Mouse (Mus musculus) 3T3-L1 (cell line): ENCODE results near the gene Tomm20.
"Not testable (repeated sequence)": the region's sequence is repeated elsewhere in the genome, so short reads cannot be mapped to it uniquely, and the experiment has no call there.

Experiments
- DNase-seq: peaks from one replicate; pipeline ENCODE4 v3.0.0-alpha.2; 2015; ENCODE audit warnings: low read depth, low spot score

The Tomm20 gene

DNA sequence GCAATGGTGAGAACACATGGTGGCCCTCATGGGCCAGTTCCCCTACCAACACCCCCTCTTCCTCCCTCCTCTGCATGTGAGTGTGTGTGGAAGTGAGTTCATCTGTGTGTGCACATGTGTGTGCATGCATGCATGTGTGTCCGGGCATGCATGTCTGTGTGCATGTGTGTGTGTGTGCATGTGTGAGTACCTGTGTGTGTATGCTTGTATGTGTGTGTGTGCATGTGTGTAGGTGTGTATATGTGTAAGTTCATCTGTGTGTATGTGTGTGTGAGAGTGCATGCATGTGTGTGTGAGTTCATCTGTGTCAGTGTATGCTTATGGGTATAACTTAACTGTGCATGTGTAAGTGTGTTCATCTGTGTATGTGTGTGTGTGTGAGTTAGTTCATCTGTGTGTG is 27.3 kb downstream of the Tomm20 start:
- no peak for DNase-seq

DNA sequence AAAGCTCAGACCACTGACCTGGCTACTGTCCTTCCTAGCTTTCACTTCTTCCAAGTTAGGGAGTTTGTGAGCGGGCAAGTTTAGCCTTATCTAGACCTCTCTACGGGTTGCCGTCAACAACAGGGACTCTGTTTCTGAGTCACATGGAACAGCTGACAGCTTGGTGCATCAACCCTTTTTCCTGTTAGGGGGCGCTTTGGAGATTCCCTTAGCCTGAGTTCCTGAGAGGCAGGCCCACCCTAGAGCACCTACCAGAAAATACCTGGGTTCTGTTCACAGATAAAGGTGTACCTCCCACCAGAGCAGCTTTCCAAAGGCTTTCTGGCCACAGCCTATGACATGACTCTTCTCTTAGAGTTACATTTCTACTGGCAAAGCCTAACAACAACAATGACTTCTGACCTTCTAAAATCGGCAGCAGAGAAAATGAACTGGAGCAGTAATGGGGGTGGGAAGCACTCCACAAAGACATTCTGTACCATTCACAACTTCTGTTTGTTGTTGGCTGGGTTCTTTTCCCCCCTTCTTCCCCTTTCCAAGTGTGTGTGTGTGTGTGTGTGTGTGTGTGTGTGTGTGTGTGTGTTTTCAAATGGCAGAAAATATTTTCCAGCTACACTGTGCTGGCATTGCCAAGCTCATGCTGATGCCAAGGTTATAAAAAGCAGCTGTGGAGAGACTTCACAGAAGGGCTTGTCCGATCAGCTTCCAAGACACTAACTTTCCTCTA is 28.3 kb downstream of the Tomm20 start:
- DNase-seq: no peak

DNA sequence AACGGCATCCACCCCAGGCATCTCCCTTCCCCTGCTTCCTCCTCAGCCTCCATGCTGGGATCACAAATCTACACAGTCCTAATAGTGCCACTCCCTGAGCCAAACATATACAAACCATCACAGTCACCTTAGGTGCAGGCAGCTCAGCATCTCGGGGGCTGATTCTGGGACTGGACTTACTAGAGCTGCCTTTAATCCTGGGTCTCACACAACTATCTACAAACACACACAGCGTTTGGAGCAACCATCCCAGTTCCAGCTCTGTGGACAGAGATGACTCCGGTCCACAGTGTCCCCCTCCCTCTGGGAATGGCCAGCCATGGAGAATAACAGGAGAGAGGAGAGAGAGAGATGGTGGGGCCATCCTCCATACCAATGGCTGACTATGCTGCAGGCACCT is 29.0 kb downstream of the Tomm20 start:
- DNase-seq: no peak

DNA sequence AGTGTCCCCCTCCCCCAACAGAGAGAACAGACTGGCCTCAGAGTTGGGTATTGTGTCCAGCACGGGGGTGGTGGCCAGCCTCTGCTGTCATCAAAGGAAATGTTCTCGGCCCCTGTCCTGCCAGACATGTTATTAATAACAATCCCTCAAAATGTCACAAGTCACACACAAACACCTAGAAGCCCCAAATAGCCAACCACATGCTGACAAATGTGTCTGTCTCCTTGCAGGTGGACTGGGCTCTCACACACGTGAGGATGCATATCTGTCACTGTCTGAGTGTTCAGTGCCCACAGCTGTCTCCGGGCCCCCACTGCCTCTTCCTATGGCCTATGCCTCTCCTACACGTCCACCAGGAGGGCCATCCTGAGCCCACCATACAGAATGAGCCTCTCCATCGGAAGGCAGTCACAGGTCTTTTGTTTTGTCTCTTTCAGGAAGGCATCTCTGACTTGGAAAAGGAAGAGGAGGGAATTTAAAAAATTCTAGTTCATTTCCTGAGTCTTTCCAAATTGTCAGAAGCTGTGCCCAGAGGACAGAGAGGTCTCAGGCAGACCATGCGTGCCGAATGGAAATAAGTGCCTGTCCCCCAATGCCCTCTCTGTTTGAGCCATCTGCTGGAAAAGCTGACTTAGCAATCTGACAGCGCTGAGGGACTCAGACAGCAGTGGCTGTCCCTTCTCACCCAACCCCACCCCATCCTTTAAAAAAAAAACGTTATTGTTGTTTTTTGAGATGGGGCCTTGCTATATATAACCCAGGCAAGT is 30.9 kb downstream of the Tomm20 start:
- DNase-seq: no peak

DNA sequence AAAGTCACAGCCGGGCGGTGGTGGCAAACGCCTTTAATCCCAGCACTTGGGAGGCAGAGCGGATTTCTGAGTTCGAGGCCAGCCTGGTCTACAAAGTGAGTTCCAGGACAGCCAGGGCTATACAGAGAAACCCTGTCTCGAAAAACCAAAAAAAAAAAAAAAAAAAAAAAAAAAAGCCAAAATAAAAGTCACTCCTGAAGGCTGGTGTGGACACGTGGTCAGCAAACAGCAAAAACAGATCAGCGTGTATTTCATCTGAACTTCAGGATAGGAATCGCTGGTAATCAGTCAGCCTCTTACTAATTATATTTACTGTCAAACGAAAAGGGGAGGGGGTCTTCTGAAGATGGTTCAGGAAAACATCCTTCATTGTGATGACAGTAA is 31.5 kb downstream of the Tomm20 start:
- DNase-seq: not testable (repeated sequence)

DNA sequence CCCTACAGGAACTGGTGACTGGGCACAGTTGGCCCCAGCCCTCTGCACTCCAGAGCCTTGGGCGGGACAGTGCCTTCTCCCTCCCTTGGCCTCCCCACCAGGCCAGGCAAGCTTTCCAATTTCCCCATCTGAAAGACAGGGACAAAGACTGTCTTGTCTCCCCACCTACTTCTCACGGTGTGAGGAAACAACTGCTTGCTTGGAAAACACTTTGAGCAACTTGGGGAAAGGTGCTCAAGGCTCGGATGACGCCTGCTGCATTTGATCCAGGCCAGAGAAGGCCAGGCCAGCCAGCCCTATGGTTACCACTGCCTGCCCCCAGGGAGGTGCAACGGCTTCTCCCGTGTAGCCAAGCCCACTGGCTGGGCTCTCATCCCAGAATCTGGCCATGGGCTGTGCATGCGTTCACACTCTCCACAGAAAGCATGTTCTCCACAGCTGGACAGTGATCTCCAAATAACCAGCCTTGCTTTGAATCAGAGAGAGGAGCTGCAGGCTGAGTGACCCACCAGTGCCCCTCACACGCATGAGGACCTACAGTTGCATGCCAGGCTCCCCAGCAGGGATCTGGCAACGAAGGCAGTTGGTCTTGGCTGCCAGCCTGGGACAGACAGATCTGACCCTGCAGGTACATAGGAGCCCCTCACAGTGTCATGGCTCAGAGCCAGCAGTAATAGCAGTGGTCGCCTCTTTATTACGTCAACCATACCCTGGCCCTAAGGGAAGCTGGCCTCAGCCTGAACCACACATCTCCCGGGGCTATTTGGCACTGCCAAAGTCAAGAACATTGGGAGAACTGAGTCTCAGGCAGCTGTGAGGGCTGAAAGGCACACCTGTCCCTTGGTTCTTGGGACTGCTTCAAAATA is 32.2 kb downstream of the Tomm20 start:
- peak; percentile 77 for DNase-seq

DNA sequence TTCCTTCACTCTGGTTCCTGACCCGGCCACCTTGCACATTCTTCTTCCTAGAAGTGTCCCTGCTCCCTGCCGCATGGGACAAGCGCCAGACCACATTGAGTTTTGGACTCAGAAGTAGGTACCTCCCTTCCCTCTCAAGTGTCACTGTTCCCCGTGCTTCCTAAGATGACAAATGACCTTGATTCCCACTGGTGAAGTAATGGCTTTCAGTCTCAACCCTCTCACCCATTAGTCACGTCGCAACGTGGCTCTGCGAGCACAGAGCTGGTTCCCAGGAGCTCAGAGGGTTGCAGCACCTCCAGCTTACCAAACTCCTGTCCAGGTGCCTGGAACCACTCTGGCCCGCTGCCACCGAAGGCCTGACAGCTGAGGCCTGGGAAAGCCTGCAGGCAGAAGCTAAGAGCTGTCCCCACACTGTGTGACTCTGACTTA is 36.3 kb downstream of the Tomm20 start:
- no peak for DNase-seq

DNA sequence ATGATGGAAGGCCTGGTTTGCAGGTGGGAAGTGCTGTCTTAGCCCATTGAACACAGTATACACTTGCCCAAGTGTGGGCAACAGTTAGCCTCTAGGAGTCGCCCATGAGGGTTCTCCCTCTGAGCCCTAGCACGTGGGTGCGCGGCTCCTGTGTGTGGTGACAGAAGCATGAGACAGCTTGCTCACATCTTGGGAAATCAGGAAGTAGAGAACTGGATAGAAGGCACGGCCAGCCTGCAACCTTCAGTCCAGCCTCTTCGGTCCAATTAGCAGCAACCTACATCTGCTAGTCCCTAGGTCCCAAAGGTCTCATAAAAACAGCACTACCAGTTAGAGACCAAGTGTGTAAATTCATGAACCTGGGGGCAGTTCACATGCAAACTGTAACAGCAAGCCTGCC is 36.8 kb downstream of the Tomm20 start:
- no peak for DNase-seq

DNA sequence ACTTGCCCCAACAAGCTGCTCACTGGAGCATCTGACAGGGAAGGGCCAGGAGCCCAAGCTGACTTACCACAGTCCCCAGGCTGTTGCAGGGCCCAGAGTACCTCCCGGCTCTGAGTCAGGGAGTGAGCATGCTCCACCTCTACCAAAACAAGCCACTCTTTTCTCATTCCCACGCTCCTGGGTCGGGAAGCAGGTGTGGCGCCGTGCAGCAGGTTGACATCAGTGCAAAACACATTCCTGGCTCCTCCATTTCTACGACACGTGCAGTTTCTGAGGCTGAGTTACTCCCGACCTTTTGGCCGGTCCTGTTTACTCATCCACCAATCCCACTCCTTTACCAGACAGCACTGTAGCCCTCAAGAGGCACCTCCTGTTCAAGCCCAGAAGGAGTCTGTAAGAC is 37.7 kb downstream of the Tomm20 start:
- no peak for DNase-seq

DNA sequence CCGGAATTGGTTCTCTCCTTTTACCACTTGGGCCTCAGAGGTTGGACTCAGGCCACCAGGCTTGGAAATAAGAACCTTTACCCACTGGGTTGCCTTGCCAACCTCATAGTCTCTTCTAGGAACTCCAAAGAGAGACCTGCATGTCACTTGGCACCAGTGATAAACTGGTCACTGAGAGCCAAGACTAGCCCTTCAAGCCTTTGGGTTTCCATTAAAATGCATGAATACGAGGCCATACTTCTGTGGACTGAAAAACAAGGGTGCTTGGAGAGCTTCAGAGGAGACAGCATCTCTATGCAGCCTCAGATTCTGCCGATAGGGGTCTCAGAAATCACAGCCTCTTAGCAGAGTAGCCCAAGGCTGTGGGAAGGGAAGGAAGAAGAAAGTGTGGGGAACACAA is 38.3 kb downstream of the Tomm20 start:
- no peak for DNase-seq

DNA sequence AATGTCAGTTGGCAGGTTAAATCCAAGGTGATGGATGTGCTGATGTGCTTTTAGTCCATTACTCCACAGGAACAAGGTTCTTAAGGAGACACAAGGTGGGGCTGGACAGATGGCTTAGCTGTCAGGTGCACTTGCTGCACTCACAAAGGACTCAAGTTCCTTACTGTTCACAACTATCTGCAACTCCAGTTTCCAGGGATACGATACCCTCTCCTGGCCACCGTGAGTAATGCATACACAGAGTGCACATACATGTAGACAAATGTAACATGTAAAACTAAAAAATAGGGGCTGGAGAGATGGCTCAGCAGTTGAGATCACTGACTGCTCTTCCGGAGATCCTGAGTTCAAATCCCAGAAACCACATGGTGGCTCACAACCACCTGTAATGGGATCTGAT is 40.3 kb downstream of the Tomm20 start:
- no peak for DNase-seq

DNA sequence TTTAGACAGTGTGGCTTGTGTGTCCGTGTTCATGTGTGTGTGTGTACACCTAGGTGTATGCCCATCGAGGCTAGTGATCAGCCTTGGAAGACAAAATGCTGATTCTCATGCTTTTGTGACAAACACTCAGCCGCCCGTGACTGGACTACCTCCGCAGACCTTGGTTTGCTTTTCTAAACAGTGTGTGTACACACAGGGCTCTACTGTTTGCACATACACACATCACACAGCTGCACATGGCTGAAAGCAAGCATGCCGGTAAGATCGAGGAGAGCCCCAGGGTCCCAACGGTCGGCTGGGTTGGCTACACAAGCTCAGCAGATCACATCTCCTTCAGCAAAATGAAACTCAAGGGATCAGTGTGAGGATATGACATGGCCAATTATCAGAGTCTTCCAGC is 41.7 kb downstream of the Tomm20 start:
- no peak for DNase-seq

DNA sequence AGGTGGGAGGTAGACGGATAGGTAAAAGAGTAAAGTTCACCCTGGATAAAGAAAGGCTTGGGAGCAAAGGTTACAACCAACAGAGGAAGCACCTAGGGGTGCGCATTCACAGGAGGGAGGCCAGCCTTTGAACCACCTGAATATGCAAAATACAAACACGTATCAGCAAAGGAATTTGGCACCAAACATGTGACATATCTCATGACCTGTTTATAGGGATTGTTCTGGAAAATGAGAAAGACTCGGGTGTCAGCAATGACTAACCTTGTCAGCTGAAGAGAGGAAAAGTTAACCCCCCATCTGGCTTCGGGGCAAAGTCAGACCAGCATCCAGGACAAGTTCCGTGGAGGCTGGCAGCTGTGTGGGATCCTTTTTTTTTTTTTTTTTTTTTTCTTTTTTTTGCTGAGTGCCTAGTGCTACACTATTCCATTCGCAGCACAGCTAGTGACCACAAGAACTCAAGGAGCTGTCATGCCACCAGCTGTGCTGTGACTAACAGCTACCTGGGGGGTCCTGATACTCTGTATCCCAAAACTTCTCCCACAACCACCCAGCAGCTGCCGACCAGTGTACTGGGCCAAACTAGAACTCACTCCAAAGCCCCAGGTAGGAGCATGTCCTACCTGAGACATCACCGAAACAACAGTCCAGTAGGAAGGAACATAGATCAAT is 42.3 kb downstream of the Tomm20 start:
- DNase-seq: no peak

DNA sequence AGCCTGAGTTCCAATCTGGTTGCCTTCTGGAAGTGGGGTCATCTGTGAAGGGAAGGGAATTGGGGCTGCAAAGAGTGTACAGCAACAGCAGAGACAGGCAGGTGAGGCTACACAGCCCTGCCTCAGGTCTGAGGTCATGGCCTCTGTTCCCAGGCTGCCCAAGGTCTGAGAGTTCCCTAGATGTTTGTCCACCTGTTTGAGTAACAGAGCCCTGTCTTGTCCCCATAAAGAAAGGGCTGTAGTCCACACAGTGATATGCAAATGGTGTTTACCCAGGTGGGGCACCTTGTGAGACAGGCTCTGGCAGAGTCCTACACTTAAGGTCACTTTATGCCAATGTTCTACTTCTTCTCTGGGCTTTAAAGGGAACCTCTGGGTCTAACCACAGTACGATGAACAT is 44.0 kb downstream of the Tomm20 start:
- no peak for DNase-seq

DNA sequence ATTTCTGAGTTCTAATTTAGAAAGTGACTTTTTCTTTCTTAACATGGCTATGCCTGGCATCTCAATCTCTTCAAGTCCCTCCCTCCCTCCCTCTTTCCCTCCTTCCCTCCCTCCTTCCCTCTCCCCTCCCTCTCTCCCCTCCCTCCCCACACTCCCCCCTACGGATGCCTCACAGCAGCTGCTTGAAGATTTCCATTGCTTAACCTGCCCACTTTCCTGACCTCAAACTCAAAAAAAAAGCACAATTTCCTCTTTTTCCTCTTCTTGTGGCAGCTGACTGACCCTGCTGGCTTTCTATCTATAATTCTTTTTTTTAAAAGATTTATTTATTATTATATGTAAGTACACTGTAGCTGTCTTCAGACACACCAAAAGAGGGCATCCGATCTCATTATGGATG is 44.6 kb downstream of the Tomm20 start:
- DNase-seq: no peak

DNA sequence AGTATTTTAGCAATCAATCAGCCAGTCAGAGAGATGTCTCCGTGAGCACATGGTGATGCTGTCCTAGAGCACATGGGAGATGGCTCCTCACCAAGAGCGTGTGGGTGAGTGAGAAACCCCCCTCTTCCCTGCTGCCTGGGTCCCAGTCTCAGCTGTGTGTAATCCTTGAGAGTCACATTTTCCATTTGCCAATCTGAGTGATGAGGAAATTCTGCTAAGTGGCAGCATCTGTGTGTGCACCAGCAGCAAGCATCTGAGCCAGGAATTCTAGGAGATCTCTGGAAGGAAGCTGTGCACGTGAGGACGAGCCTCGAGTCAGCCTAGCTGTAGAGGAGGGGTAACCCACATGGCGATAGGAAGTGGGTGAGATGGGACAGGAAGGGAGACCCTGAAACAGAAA is 50.5 kb downstream of the Tomm20 start:
- peak; percentile 81 for DNase-seq

DNA sequence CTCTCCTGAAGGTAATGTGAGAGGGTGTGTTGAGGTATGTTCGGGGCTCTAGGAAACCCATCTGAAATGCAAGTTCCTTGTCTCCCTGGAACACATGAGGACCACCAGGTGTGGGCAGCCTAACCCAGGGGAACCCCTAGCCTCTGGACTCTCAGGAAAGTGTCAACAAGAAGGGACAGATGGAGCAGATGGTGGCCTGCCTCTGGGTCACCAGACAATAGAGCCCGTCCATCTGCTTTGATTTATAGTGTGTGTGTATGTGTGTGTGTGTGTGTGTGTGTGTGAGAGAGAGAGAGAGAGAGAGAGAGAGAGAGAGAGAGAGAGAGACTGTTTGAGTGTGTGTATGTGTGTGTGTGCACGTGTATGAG is 58.0 kb downstream of the Tomm20 start:
- no peak for DNase-seq

DNA sequence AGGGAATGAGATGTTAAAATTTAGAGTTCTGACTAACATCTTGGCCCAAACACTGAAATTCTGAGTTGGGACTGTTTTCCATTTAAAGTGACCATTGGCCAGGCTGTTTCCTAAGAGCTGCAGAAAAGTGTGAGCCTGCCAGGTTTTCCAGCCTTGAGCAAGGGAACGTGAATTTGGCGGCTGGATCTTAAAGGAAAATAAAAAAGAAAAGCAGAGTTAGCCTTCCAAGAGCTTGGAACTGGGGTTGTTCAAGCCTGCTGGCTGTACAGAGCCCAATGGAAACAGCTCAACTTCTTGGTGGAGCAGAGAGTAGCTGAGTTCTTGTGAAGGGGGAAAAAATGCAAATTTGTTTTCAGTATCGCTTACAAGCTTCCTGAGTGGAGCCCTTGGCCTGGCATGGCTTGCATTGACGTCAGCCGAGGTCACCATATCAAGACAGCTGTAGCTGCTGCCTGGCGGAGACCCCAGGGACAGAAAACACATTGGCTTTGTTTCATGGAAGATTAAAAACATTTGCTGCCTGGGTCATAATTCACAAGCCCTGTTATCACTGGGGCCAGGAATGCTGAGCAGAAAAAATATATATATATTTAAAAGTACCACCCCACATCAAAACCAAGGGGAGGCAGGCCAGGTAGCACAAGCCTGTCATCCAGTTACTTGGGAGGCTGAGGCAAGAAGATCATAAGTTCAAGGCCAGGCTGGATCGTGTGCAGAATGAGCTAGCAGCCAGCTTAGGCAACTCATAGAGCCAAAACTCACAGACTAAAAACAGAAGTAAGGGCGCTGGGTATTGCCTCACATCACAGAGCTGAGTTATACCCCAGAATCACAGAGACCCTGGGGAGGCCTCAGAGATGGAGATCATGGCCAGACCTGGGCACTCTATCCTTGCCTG is 58.7 kb downstream of the Tomm20 start:
- peak; percentile 70 for DNase-seq

DNA sequence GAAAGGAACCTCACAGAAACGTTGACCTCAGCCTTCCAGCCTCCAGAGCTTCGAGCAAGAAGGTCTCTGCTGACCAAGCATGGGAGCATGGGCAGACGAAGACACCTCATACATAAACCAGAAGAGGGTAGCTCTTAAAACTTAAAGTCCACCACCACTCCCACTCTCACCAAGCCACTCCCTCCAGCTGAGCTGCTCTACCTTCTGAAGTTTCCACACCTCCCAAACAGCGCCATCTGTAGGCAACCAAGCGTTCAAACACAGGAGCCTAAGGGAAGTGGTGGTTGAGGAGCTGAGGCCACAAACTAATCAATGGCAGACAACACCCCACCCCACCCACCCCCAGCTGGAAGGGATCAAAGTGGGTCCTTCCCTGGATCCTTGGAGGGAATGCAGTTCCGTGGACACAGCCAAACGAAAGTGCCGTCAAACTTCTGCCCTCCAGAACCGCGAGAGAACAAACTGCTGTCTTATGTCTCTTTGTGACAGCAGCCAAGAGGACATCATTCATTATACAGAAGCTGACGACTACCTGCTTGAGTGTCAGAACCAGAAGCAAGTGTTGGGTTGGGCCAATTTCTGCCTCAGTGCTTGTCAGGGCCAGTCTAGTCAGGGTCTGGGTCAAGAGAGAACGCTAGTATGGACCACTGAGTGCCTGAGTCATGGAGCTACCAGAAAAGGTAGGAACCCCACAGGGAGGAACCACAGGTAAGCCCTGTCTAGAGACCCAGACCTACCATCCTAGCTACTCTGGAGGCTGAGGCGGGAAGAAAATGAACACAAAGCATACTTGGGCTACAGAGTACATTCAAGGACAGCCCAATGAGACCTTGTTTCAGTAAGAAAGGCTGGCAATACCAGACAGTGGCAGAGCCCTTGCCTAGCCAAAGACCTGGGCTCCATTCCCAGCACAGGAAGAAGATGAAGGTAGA is 59.8 kb downstream of the Tomm20 start:
- no peak for DNase-seq
